Mouse (Mus musculus) hindbrain, embryonic 15.5 days (tissue): ENCODE data around the gene Defb15. TPM values are rescaled to one million over a fixed set of nuclear protein-coding genes. Genes with fewer than 3 reads are reported as not detected.
"Not testable (repeated sequence)": the region's sequence is repeated elsewhere in the genome, so short reads cannot be mapped to it uniquely, and the experiment has no call there.

Experiments used
- ATAC-seq: fragments of 200-750 bp; cut with Nextera tagmentation; 2 replicates; pipeline ENCODE4 v1.8.0; 2017; ENCODE audit warnings: low read depth, moderate number of reproducible peaks, moderate TSS enrichment; ENCODE audit not compliant: low FRiP score
- H3K27ac ChIP-seq: fragments of 300-500 bp; sonication (generic); replicated peaks from 2 replicates; pipeline ENCODE4 v1.5.1; 2015; ENCODE audit warnings: mild to moderate bottlenecking, inconsistent platforms
- H3K27me3 ChIP-seq: fragments of 300-500 bp; sonication (generic); 2 replicates; pipeline ENCODE4 v1.6.1; 2015; ENCODE audit warnings: control low read depth, inconsistent platforms
- H3K36me3 ChIP-seq: fragments of 300-500 bp; sonication (generic); 2 replicates; pipeline ENCODE4 v1.6.1; 2015; ENCODE audit warnings: control low read depth, inconsistent platforms
- H3K4me1 ChIP-seq: fragments of 300-500 bp; sonication (generic); replicated peaks from 2 replicates; pipeline ENCODE4 v1.6.1; 2015; ENCODE audit warnings: control low read depth, inconsistent platforms
- H3K4me2 ChIP-seq: fragments of 300-500 bp; sonication (generic); 2 replicates; pipeline ENCODE4 v1.6.1; 2015; ENCODE audit warnings: moderate library complexity, mild to moderate bottlenecking, inconsistent platforms
- H3K4me3 ChIP-seq: fragments of 300-500 bp; sonication (generic); 2 replicates; pipeline ENCODE4 v1.5.1; 2015; ENCODE audit warnings: mild to moderate bottlenecking, inconsistent platforms
- H3K9ac ChIP-seq: fragments of 300-500 bp; sonication (generic); 2 replicates; pipeline ENCODE4 v1.6.1; 2015; ENCODE audit warnings: inconsistent platforms
- H3K9me3 ChIP-seq: fragments of 300-500 bp; sonication (generic); 2 replicates; pipeline ENCODE4 v1.6.1; 2016; ENCODE audit warnings: control low read depth, inconsistent platforms
- WGBS: fragments of 180-500 bp; shearing (Covaris S2); methylation state at CpG from one replicate; pipeline ENCODE4 v1.1.7; 2015; 5-methylcytosine and 5-hydroxymethylcytosine counted together
- polyA plus RNA-seq: library from polyadenylated mRNA; unstranded; fragments of >200 nt; fragmentation: Nextera tagmentation; extraction: Ambion mirVana; gene quantifications from 2 replicates; pipeline ENCODE4 v1.2.1, GENCODE M21; 2015

Gene Defb15
- polyA plus RNA-seq, 1 experiment from 2014 or later, result not detected

DNA sequence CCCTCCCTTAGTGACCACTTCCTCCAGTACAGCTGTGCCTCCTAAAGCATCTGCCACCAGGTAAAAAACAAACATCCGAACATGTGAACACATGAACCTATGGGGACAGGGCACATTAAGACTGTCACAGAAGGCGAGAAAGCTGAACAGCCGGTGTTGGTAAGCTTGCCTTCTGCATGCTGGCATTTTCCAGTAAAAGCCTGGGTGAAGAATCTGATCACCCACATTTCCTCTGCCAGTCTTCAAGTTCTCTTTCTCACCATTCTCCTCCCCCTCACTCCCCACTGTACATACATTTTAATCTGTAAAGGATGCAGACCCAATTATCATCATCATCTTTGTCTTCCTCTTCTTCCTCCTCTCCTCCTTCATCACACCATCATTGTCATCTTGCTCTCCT, 16.9 kb downstream of the Defb15 start:
- Histone ChIP-seq H3K27ac (no peak overlapping the region), H3K9ac (no peak overlapping the region), H3K36me3 (no peaks in the 10 kb centered on the region), H3K4me2 (no peak overlapping the region), H3K4me3 (no peak overlapping the region), H3K4me1 (no peaks in the 10 kb centered on the region), H3K9me3 (no peaks in the 10 kb centered on the region), H3K27me3 (no peaks in the 10 kb centered on the region)
- no peak for ATAC-seq
- WGBS, result 91% methylated on average over 3 of the region's 3 CpGs

DNA sequence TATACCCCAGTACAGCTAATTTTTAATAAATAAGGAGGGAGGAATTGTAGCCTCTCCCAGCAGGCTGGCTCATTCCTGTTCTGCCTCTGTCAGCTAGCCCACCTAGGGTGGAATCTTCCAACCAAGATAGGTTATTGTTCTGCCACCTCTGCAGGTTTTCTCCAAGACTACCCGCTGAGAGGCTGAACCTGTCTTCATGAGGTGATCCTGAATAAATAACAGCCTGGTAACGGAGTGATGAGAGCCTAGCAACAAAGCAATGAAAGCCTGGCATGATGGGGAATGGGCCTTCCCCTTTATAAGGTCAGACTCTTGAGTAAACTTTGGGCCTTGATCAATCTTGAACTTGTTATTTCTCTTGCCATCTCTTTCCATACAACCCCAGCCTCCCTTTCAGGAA, 20.0 kb downstream of the Defb15 start:
- 19% methylated on average over 2 of the region's 2 CpGs for WGBS
- H3K9me3 ChIP-seq, result no peaks in the 10 kb centered on the region
- ATAC-seq, result no peak
- H3K4me2 ChIP-seq, result no peak overlapping the region
- no peak overlapping the region for H3K27ac ChIP-seq
- H3K27me3 ChIP-seq, result no peaks in the 10 kb centered on the region
- H3K9ac ChIP-seq, result no peak overlapping the region
- H3K4me1 ChIP-seq, result no peaks in the 10 kb centered on the region
- H3K4me3 ChIP-seq, result no peak overlapping the region
- no peaks in the 10 kb centered on the region for H3K36me3 ChIP-seq

DNA sequence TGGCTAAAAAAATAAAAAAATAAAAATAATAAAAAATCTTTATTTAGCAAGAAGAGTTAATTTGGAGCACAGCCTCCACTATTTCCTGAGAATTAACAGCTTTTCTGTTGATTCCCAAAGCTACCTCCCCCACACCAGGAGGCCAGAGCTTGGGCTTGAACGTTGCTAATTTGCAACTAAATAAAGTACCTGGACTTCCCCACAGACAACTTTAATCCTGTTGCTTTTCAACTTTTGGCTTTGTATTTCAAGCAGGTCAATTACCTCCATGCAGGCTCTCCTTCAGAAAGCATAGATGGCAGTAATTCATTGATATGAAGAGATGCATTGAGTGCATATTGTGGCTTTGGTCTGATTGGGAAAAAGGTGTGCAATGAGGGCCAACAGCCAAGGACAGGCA, 20.6 kb downstream of the Defb15 start:
- Histone ChIP-seq H3K9me3 (no peaks in the 10 kb centered on the region), H3K27me3 (no peaks in the 10 kb centered on the region), H3K36me3 (no peaks in the 10 kb centered on the region), H3K4me1 (no peaks in the 10 kb centered on the region), H3K4me2 (no peak overlapping the region), H3K4me3 (no peak overlapping the region), H3K27ac (no peak overlapping the region), H3K9ac (no peak overlapping the region)
- WGBS, result 13% methylated on average over 1 of the region's 1 CpGs
- ATAC-seq, result no peak

DNA sequence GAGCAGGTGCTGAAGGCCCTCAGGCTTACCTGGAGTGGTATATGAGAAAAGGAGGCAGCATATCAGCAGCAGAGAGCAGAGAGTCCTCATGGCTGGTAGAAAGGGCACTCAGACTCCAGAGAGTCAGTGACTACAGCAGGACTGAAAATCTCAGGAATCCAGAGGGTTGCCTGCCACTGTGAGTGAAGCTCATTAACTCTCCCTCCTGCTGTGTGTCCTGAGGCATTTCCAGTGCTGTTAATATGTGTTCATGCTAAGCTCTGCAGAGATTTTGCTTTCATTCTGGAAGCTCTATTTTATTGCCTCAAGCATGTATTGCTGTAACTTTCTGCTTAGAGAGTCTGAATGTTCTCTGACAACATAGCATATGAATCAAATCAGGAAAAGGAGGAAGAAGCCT, 26.2 kb downstream of the Defb15 start, which contains the start of gene Defb11:
Gene Defb11 (minus strand): TSS at position 123 of the 400 bp plus-strand sequence.
- not testable (repeated sequence) for H3K27ac ChIP-seq, H3K9ac ChIP-seq, H3K4me2 ChIP-seq, H3K4me1 ChIP-seq, H3K36me3 ChIP-seq, H3K9me3 ChIP-seq, H3K4me3 ChIP-seq, H3K27me3 ChIP-seq
- peak; percentile 79; the same call in 1 of the 2 replicates for ATAC-seq

DNA sequence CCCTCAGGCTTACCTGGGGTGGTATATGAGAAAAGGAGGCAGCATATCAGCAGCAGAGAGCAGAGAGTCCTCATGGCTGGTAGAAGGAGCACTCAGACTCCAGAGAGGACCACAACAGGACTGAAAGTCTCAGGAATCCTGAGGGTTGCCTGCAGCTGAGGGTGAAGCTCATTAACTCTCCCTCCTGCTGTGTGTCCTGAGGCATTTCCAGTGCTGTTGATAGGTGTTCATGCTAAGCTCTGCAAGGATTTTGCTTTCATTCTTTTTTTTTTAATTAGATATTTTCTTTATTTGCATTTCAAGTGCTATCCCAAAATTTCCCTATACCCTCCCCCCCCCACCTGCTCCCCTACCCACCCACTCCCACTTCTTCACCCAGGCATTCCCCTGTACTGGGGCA, 47.2 kb downstream of the Defb15 start, which contains the start of gene Defb9:
Gene Defb9 (minus strand): TSS at position 101 of the 400 bp plus-strand sequence.
- not testable (repeated sequence) for H3K9ac ChIP-seq, ATAC-seq, H3K27ac ChIP-seq, H3K27me3 ChIP-seq, H3K9me3 ChIP-seq, H3K4me2 ChIP-seq, H3K36me3 ChIP-seq, H3K4me1 ChIP-seq, H3K4me3 ChIP-seq

Other genes with a start within 250 kb of the Defb15 start
- not detected in 2 replicates for gene AY761184, start 229.1 kb downstream of the Defb15 start, polyA plus RNA-seq
- not detected in 2 replicates for gene Defa24, start 198.2 kb downstream of the Defb15 start, polyA plus RNA-seq
- gene Defb50, start 109.2 kb downstream of the Defb15 start, polyA plus RNA-seq, result not detected in 2 replicates
- gene Defb2, start 92.8 kb downstream of the Defb15 start, polyA plus RNA-seq, result not detected in 2 replicates
- 1.4 and 1.5 TPM in 2 replicates for gene Defb10, start 73.8 kb downstream of the Defb15 start, polyA plus RNA-seq
- gene Defb9, start 47.3 kb downstream of the Defb15 start, polyA plus RNA-seq, result 1.9 and 2.5 TPM in 2 replicates
- gene Defb11, start 26.3 kb downstream of the Defb15 start, polyA plus RNA-seq, result 30.6 and 34.9 TPM in 2 replicates
- gene Defb35, start 5.6 kb upstream of the Defb15 start, polyA plus RNA-seq, result not detected in 2 replicates
- not detected in 2 replicates for gene Defb13, start 14.1 kb upstream of the Defb15 start, polyA plus RNA-seq
- not detected in 2 replicates for gene Fam90a1a, start 26.0 kb upstream of the Defb15 start, polyA plus RNA-seq
- gene Ccdc70, start 37.1 kb upstream of the Defb15 start, polyA plus RNA-seq, result not detected in 2 replicates
- gene Atp7b, start 127.6 kb upstream of the Defb15 start, polyA plus RNA-seq, result 1.8 and 2.0 TPM in 2 replicates
- gene Alg11, start 128.0 kb upstream of the Defb15 start, polyA plus RNA-seq, result 37.9 and 40.9 TPM in 2 replicates
- 1.2 and 1.6 TPM in 2 replicates for gene Nek5, start 192.3 kb upstream of the Defb15 start, polyA plus RNA-seq
- gene Nek3, start 233.7 kb upstream of the Defb15 start, polyA plus RNA-seq, result 7.6 and 8.4 TPM in 2 replicates